Mouse (Mus musculus) embryonic fibroblast, embryonic 13.5 days (primary cell): ENCODE data around the gene Gm136.

Experiments used
- CTCF ChIP-seq: IDR thresholded peaks from 2 replicates; pipeline ENCODE4 v1.5.1; 2011; ENCODE audit warnings: mild to moderate bottlenecking, control low read depth, low read length, moderate library complexity, borderline replicate concordance; ENCODE audit not compliant: insufficient read depth
- POLR2A ChIP-seq: IDR thresholded peaks from 2 replicates; pipeline ENCODE4 v1.6.1; 2011; ENCODE audit warnings: low read depth, mild to moderate bottlenecking, control low read depth, low read length, moderate library complexity

- no peak for TF ChIP-seq POLR2A
- no peak for TF ChIP-seq CTCF
Measured at GRCm38 (mm10) chr4:34756163-34756562, at the start of gene Gm136.
